Comparison of ENCODE assay signal across 19 mouse cellular contexts in genomic region chr10:71361044-71361443, GRCm38 (mm10). TPM values are rescaled to one million over a fixed set of nuclear protein-coding genes. Genes with fewer than 3 reads are reported as not detected.
DNase-seq lines count a peak whose midpoint lies in the region; ATAC-seq and TF ChIP-seq lines count a peak whose summit lies in the region.
"Had no signal": no experiment of that assay in that cellular context is flagged by ENCODE, and none has a peak within 500 bp of the region (broad histone marks: within the 10 kb centered on the region; RNA-seq: fewer than 3 reads in every experiment).

No protein-coding gene starts in this region.

- H3K4me3 ChIP-seq in kidney, embryonic 14.5 days (ENCODE audit: low read length): no peak overlapping the region
- H3K4me3 ChIP-seq in kidney, embryonic 16.5 days (ENCODE audit: low read length): no peak overlapping the region
- H3K4me3 ChIP-seq in lung, embryonic 16.5 days (ENCODE audit: low read length): no peak overlapping the region
- H3K4me3 ChIP-seq in myocyte: no peak overlapping the region
- no peak overlapping the region for H3K4me3 ChIP-seq in liver, embryonic 12.5 days
- H3K4me3 ChIP-seq in hindbrain, embryonic 14.5 days (replicated peaks; ENCODE audit: low read length): no peak overlapping the region
- H3K4me3 ChIP-seq: hindbrain, embryonic 15.5 days; limb, embryonic 15.5 days; midbrain, embryonic 10.5 days; neural tube, embryonic 12.5 days had no signal

- TF ChIP-seq POLR2A in myocyte (IDR thresholded peaks at IDR 0.05; ENCODE audit: insufficient read length, low read depth): no peak

- peak; percentile 76 for DNase-seq in Patski (ENCODE audit: low read depth, low spot score)
- no peak for DNase-seq in hindbrain, embryonic 14.5 days (ENCODE audit: low spot score)
- DNase-seq: cerebellum, adult 8-10 months; gastrocnemius, postnatal 10 days; kidney, postnatal 14 days; liver, postnatal 0 days; right cerebral cortex, postnatal 4 days; thymus, adult 2 months had no signal

- no peak overlapping the region for H3K4me2 ChIP-seq in kidney, embryonic 14.5 days (replicated peaks; ENCODE audit: low read depth, low read length)
- H3K4me2 ChIP-seq in kidney, embryonic 16.5 days (replicated peaks; ENCODE audit: low read depth, low read length): no peak overlapping the region
- no peak overlapping the region for H3K4me2 ChIP-seq in lung, embryonic 16.5 days (ENCODE audit: low read depth, low read length)
- H3K4me2 ChIP-seq in myocyte (ENCODE audit: low read depth): no peak overlapping the region
- no peak overlapping the region for H3K4me2 ChIP-seq in liver, embryonic 12.5 days
- H3K4me2 ChIP-seq in hindbrain, embryonic 14.5 days (replicated peaks): no peak overlapping the region
- H3K4me2 ChIP-seq: limb, embryonic 15.5 days had no signal

- H3K9ac ChIP-seq in kidney, embryonic 14.5 days (ENCODE audit: low read depth, low read length): no peak overlapping the region
- H3K9ac ChIP-seq in kidney, embryonic 16.5 days (replicated peaks; ENCODE audit: low read length): no peak overlapping the region
- no peak overlapping the region for H3K9ac ChIP-seq in lung, embryonic 16.5 days (ENCODE audit: low read length)
- no peak overlapping the region for H3K9ac ChIP-seq in liver, embryonic 12.5 days
- no peak overlapping the region for H3K9ac ChIP-seq in hindbrain, embryonic 14.5 days
- H3K9ac ChIP-seq: hindbrain, embryonic 15.5 days; limb, embryonic 15.5 days; liver, postnatal 0 days; neural tube, embryonic 12.5 days had no signal

- no peak for TF ChIP-seq CTCF in Patski (IDR thresholded peaks at IDR 0.05)

- H3ac ChIP-seq in myocyte (ENCODE audit: control insufficient read depth, insufficient read length): no peak overlapping the region

- H3K79me2 ChIP-seq in myocyte (ENCODE audit: control insufficient read depth, insufficient read depth): peaks cover 20% of the 10 kb centered on the region

- peak; percentile 52 for ATAC-seq in kidney, embryonic 14.5 days (ENCODE audit: low FRiP score, low TSS enrichment)
- no peak for ATAC-seq in kidney, embryonic 16.5 days (ENCODE audit: low FRiP score, low TSS enrichment)
- peak; percentile 70 for ATAC-seq in Patski
- peak; percentile 89 for ATAC-seq in lung, embryonic 16.5 days (ENCODE audit: low read depth)
- ATAC-seq in activated CD4-positive, CD25-positive, alpha-beta regulatory T cell, adult 4 months: no peak
- no peak for ATAC-seq in liver, embryonic 12.5 days
- no peak for ATAC-seq in hindbrain, embryonic 14.5 days (ENCODE audit: low FRiP score)
- ATAC-seq: intestine, postnatal 0 days had no signal

- POLR2A ChIA-PET in Patski (lab: Charles Lee): interaction anchor here (1.1 kb wide), 1 partner anchor 12 kb away, joined by 3 read pairs; no protein-coding TSS in a partner anchor

- in situ Hi-C loops in Patski (cut with MboI; ENCODE audit: low pct_unique_long_range_greater_than_20kb): loop anchor here (25.0 kb wide), 1 partner anchor 224 kb away; no protein-coding TSS in a partner anchor

- WGBS in kidney, embryonic 14.5 days: 52% methylated on average over 7 of the region's 7 CpGs
- 60% methylated on average over 7 of the region's 7 CpGs for WGBS in kidney, embryonic 16.5 days
- WGBS in lung, embryonic 16.5 days: 44% methylated on average over 7 of the region's 7 CpGs
- WGBS in liver, embryonic 12.5 days (ENCODE audit: insufficient replicate concordance): 85% methylated on average over 7 of the region's 7 CpGs
- WGBS in hindbrain, embryonic 14.5 days: 76% methylated on average over 7 of the region's 7 CpGs

- H3K36me3 ChIP-seq in kidney, embryonic 14.5 days (ENCODE audit: control insufficient read depth, insufficient read depth, low read length): no peaks in the 10 kb centered on the region; the same call in 1 of the 2 replicates
- peaks cover 6% of the 10 kb centered on the region; the same call in 1 of the 2 replicates for H3K36me3 ChIP-seq in kidney, embryonic 16.5 days (ENCODE audit: insufficient read depth, low read length)
- no peaks in the 10 kb centered on the region for H3K36me3 ChIP-seq in lung, embryonic 16.5 days (ENCODE audit: control insufficient read depth, insufficient read depth, low read length)
- H3K36me3 ChIP-seq in myocyte (ENCODE audit: control insufficient read depth, insufficient read depth): no peaks in the 10 kb centered on the region
- H3K36me3 ChIP-seq in liver, embryonic 12.5 days: peaks cover 20% of the 10 kb centered on the region
- peaks cover 7% of the 10 kb centered on the region for H3K36me3 ChIP-seq in hindbrain, embryonic 14.5 days (replicated peaks; ENCODE audit: control insufficient read depth, insufficient read depth)

- H3K27me3 ChIP-seq in kidney, embryonic 14.5 days (ENCODE audit: control insufficient read depth, insufficient read depth, low read length): no peaks in the 10 kb centered on the region
- H3K27me3 ChIP-seq in kidney, embryonic 16.5 days (ENCODE audit: insufficient read depth, low read length): no peaks in the 10 kb centered on the region
- no peaks in the 10 kb centered on the region for H3K27me3 ChIP-seq in Patski
- H3K27me3 ChIP-seq in lung, embryonic 16.5 days (ENCODE audit: control insufficient read depth, insufficient read depth, low read depth, low read length): no peaks in the 10 kb centered on the region
- H3K27me3 ChIP-seq in myocyte (ENCODE audit: control insufficient read depth, insufficient read depth, insufficient read length): no peaks in the 10 kb centered on the region
- no peaks in the 10 kb centered on the region for H3K27me3 ChIP-seq in liver, embryonic 12.5 days (replicated peaks)
- H3K27me3 ChIP-seq in hindbrain, embryonic 14.5 days (ENCODE audit: control insufficient read depth, insufficient read depth, low read length): no peaks in the 10 kb centered on the region
- H3K27me3 ChIP-seq: hindbrain, embryonic 15.5 days; limb, embryonic 15.5 days; neural tube, embryonic 12.5 days had no signal

- H3K27ac ChIP-seq in kidney, embryonic 14.5 days (ENCODE audit: low read depth, low read length): no peak overlapping the region
- no peak overlapping the region for H3K27ac ChIP-seq in kidney, embryonic 16.5 days (ENCODE audit: low read length)
- H3K27ac ChIP-seq in lung, embryonic 16.5 days (ENCODE audit: low read length): no peak overlapping the region
- H3K27ac ChIP-seq in liver, embryonic 12.5 days: no peak overlapping the region
- H3K27ac ChIP-seq in hindbrain, embryonic 14.5 days: no peak overlapping the region
- H3K27ac ChIP-seq: hindbrain, embryonic 15.5 days; limb, embryonic 15.5 days; midbrain, embryonic 10.5 days; neural tube, embryonic 12.5 days had no signal

- peaks cover 8% of the 10 kb centered on the region; the same call in 1 of the 2 replicates for H3K4me1 ChIP-seq in kidney, embryonic 14.5 days (ENCODE audit: control insufficient read depth, insufficient read depth, low read length)
- H3K4me1 ChIP-seq in kidney, embryonic 16.5 days (ENCODE audit: insufficient read depth, low read length): peaks cover 18% of the 10 kb centered on the region; the same call in 1 of the 2 replicates
- H3K4me1 ChIP-seq in lung, embryonic 16.5 days (replicated peaks; ENCODE audit: control insufficient read depth, insufficient read depth, low read length): peaks cover 15% of the 10 kb centered on the region
- H3K4me1 ChIP-seq in liver, embryonic 12.5 days: peaks cover 7% of the 10 kb centered on the region; the same call in 1 of the 2 replicates
- H3K4me1 ChIP-seq in hindbrain, embryonic 14.5 days (replicated peaks; ENCODE audit: control insufficient read depth, insufficient read depth, low read length): peaks cover 13% of the 10 kb centered on the region

- CTCF ChIA-PET in Patski (lab: Charles Lee): no interaction called here

- H3K9me3 ChIP-seq in kidney, embryonic 14.5 days (ENCODE audit: control insufficient read depth, low read length): no peaks in the 10 kb centered on the region
- no peaks in the 10 kb centered on the region for H3K9me3 ChIP-seq in kidney, embryonic 16.5 days (ENCODE audit: low read length)
- H3K9me3 ChIP-seq in lung, embryonic 16.5 days (ENCODE audit: control insufficient read depth, low read length): no peaks in the 10 kb centered on the region
- no peaks in the 10 kb centered on the region for H3K9me3 ChIP-seq in liver, embryonic 12.5 days (replicated peaks)
- no peaks in the 10 kb centered on the region for H3K9me3 ChIP-seq in hindbrain, embryonic 14.5 days (ENCODE audit: control insufficient read depth, low read length)
- H3K9me3 ChIP-seq: hindbrain, embryonic 15.5 days; limb, embryonic 15.5 days; midbrain, embryonic 10.5 days; neural tube, embryonic 12.5 days had no signal

TF ChIP-seq in myocyte, 11 proteins besides CTCF, POLR2A, EP300 and RAD21:
- no peak for TF ChIP-seq MAX (IDR thresholded peaks at IDR 0.05; ENCODE audit: low read depth)
- TF ChIP-seq POLR2AphosphoS2 (IDR thresholded peaks at IDR 0.05; ENCODE audit: insufficient read length, low read depth): no peak
- TF ChIP-seq USF1 (IDR thresholded peaks at IDR 0.05; ENCODE audit: low read depth): peak; percentile 12
- TF ChIP-seq CEBPB (IDR thresholded peaks at IDR 0.05; ENCODE audit: insufficient read depth, poor library complexity, severe bottlenecking): no peak
- TF ChIP-seq MYOD1 (IDR thresholded peaks at IDR 0.05; ENCODE audit: control insufficient read depth in 1 of 3, insufficient read length in 2 of 3, low read depth in 2 of 3): peak in 1 of 3 experiments; percentile 16

RNA-seq across cellular contexts. Expression of gene Ipmk, which starts 13.5 kb away (rescaled TPM):
- 10.5 and 22.0 TPM in 2 replicates for polyA plus RNA-seq in kidney, embryonic 14.5 days (2014; fragmentation: Nextera tagmentation; extraction: Ambion mirVana)
- 15.6 and 16.1 TPM in 2 replicates for polyA plus RNA-seq in kidney, embryonic 16.5 days (2015; fragmentation: Nextera tagmentation; extraction: Ambion mirVana)
- polyA plus RNA-seq in Patski (2021) (73.9 TPM), myocyte (2012; fragmentation: generic; extraction: Trizol) (7.4 TPM)
- polyA plus RNA-seq in lung, embryonic 16.5 days (2015; fragmentation: Nextera tagmentation; extraction: Ambion mirVana): 12.6 and 14.0 TPM in 2 replicates
- 1 to 10 TPM; 2.8 to 3.1 TPM for polyA plus RNA-seq in activated CD4-positive, CD25-positive, alpha-beta regulatory T cell, adult 4 months (2017; shearing (Covaris generic))
- polyA plus RNA-seq in liver, embryonic 12.5 days (2016; fragmentation: Nextera tagmentation; extraction: Ambion mirVana): 13.9 and 14.9 TPM in 2 replicates
- polyA plus RNA-seq in hindbrain, embryonic 14.5 days (2014; fragmentation: Nextera tagmentation; extraction: Ambion mirVana): 25.5 and 25.9 TPM in 2 replicates

RNA-seq across cellular contexts. Expression of gene Cisd1, which starts 16.3 kb away (rescaled TPM):
- 111 and 130 TPM in 2 replicates for polyA plus RNA-seq in kidney, embryonic 14.5 days (2014; fragmentation: Nextera tagmentation; extraction: Ambion mirVana)
- polyA plus RNA-seq in kidney, embryonic 16.5 days (2015; fragmentation: Nextera tagmentation; extraction: Ambion mirVana): 137 and 139 TPM in 2 replicates
- polyA plus RNA-seq in Patski (2021): 137 TPM
- 82.1 and 88.9 TPM in 2 replicates for polyA plus RNA-seq in lung, embryonic 16.5 days (2015; fragmentation: Nextera tagmentation; extraction: Ambion mirVana)
- polyA plus RNA-seq in myocyte (2012; fragmentation: generic; extraction: Trizol): 124 TPM
- 10 to 100 TPM; 34.7 to 43.2 TPM for polyA plus RNA-seq in activated CD4-positive, CD25-positive, alpha-beta regulatory T cell, adult 4 months (2017; shearing (Covaris generic))
- polyA plus RNA-seq in liver, embryonic 12.5 days (2016; fragmentation: Nextera tagmentation; extraction: Ambion mirVana): 99.8 and 104 TPM in 2 replicates
- polyA plus RNA-seq in hindbrain, embryonic 14.5 days (2014; fragmentation: Nextera tagmentation; extraction: Ambion mirVana): 319 and 327 TPM in 2 replicates

Comparison
In these comparisons a context has a peak if more than half of its experiments do, and no peak if none do; other contexts are left out.
1. ATAC-seq: peak in kidney, embryonic 14.5 days (single experiment), Patski (single experiment) and lung, embryonic 16.5 days (single experiment); none in kidney, embryonic 16.5 days (single experiment), activated CD4-positive, CD25-positive, alpha-beta regulatory T cell, adult 4 months (single experiment), liver, embryonic 12.5 days (single experiment) and hindbrain, embryonic 14.5 days (single experiment).